Mouse (Mus musculus) small intestine, adult 2 months (tissue): ENCODE results near the gene Arhgef3. TPM values are rescaled to one million over a fixed set of nuclear protein-coding genes. Genes with fewer than 3 reads are reported as not detected.
"Not testable (repeated sequence)": the region's sequence is repeated elsewhere in the genome, so short reads cannot be mapped to it uniquely, and the experiment has no call there.

Experiments
- H3K27ac ChIP-seq: fragments of 200-500 bp; 2 replicates; pipeline ENCODE4 v1.5.1; 2012; ENCODE audit warnings: low read depth, low read length, control low read depth, inconsistent platforms; ENCODE audit not compliant: insufficient read depth
- H3K27me3 ChIP-seq: fragments of 200-500 bp; 2 replicates; pipeline ENCODE4 v1.6.1; 2012; ENCODE audit warnings: mild to moderate bottlenecking, moderate library complexity, low read length, inconsistent platforms; ENCODE audit not compliant: control insufficient read depth, insufficient read depth
- H3K36me3 ChIP-seq: fragments of 200-500 bp; 2 replicates; pipeline ENCODE4 v1.6.1; 2012; ENCODE audit warnings: mild to moderate bottlenecking, low read length, control low read depth, inconsistent platforms; ENCODE audit not compliant: control insufficient read depth, insufficient read depth
- H3K4me1 ChIP-seq: fragments of 200-500 bp; 2 replicates; pipeline ENCODE4 v1.6.1; 2012; ENCODE audit warnings: low read length, inconsistent platforms, mixed read lengths; ENCODE audit not compliant: control insufficient read depth, insufficient read depth, insufficient read length
- H3K4me3 ChIP-seq: fragments of 200-500 bp; 2 replicates; pipeline ENCODE4 v1.5.1; 2012; ENCODE audit warnings: low read depth, mild to moderate bottlenecking, control low read depth, inconsistent platforms, low read length, moderate library complexity
- CTCF ChIP-seq: fragments of 200-500 bp; IDR thresholded peaks from 2 replicates; pipeline ENCODE4 v1.5.1; 2012; ENCODE audit warnings: low read depth, mild to moderate bottlenecking, control low read depth, inconsistent platforms, low read length, moderate library complexity, mixed read lengths; ENCODE audit not compliant: insufficient replicate concordance, insufficient read length; ENCODE audit errors: extremely low read depth
- POLR2A ChIP-seq: fragments of 200-500 bp; IDR thresholded peaks from 2 replicates; pipeline ENCODE4 v1.6.1; 2012; ENCODE audit warnings: low read depth, mild to moderate bottlenecking, control low read depth, inconsistent platforms, low read length, moderate library complexity
- WGBS: fragments of 180-500 bp; shearing (Covaris S2); methylation state at CpG from one replicate; pipeline ENCODE4 v1.1.7; 2018; 5-methylcytosine and 5-hydroxymethylcytosine counted together
- polyA plus RNA-seq: library from polyadenylated mRNA; depleted of rRNA; stranded (reverse); fragments of >200 nt; gene quantifications from 2 replicates; pipeline ENCODE4 v1.2.3, GENCODE M21; 2012

The Arhgef3 gene
- polyA plus RNA-seq, 1 experiment = 7.0 TPM

GRCm38 (mm10) chr14:27200743-27201576 lies 86.3 kb downstream of the Arhgef3 start:
- Histone ChIP-seq H3K36me3 (no peaks in the 10 kb centered on the region), H3K4me3 (no peak overlapping the region), H3K4me1 (no peaks in the 10 kb centered on the region), H3K27me3 (no peaks in the 10 kb centered on the region), H3K27ac (no peak overlapping the region)
- TF ChIP-seq POLR2A = no peak
- TF ChIP-seq CTCF = no peak
- 77% methylated on average over 12 of the region's 12 CpGs for WGBS

- H3K27ac ChIP-seq = no peak overlapping the region
- no peaks in the 10 kb centered on the region for H3K4me1 ChIP-seq
- H3K27me3 ChIP-seq = no peaks in the 10 kb centered on the region
- H3K36me3 ChIP-seq = no peaks in the 10 kb centered on the region
- TF ChIP-seq POLR2A = no peak
- TF ChIP-seq CTCF = no peak
- 73% methylated on average over 5 of the region's 5 CpGs for WGBS
- no peak overlapping the region for H3K4me3 ChIP-seq
These were observed 87.1 kb downstream of the Arhgef3 start for GRCm38 (mm10) chr14:27201824-27202223.

GRCm38 (mm10) chr14:27204704-27205103 lies 90.0 kb downstream of the Arhgef3 start:
- WGBS = 66% methylated on average over 2 of the region's 2 CpGs
- no peaks in the 10 kb centered on the region for H3K36me3 ChIP-seq
- H3K27me3 ChIP-seq = no peaks in the 10 kb centered on the region

GRCm38 (mm10) chr14:27206443-27206842 lies 91.7 kb downstream of the Arhgef3 start:
- no peaks in the 10 kb centered on the region for H3K27me3 ChIP-seq
- no peaks in the 10 kb centered on the region for H3K4me1 ChIP-seq
- TF ChIP-seq CTCF = no peak
- TF ChIP-seq POLR2A = no peak
- no peak overlapping the region for H3K4me3 ChIP-seq
- no peaks in the 10 kb centered on the region for H3K36me3 ChIP-seq
- H3K27ac ChIP-seq = no peak overlapping the region

More at GRCm38 (mm10) chr14:27204704-27205103, 90.0 kb downstream of the Arhgef3 start:
- no peak overlapping the region for H3K27ac ChIP-seq
- TF ChIP-seq POLR2A (no peak), CTCF (no peak)
- no peaks in the 10 kb centered on the region for H3K4me1 ChIP-seq
- no peak overlapping the region for H3K4me3 ChIP-seq

GRCm38 (mm10) chr14:27209542-27209941 lies 94.8 kb downstream of the Arhgef3 start:
- Histone ChIP-seq H3K36me3 (no peaks in the 10 kb centered on the region), H3K27me3 (no peaks in the 10 kb centered on the region), H3K27ac (no peak overlapping the region), H3K4me1 (no peaks in the 10 kb centered on the region), H3K4me3 (no peak overlapping the region)
- no peak for TF ChIP-seq POLR2A
- no peak for TF ChIP-seq CTCF
- WGBS = 94% methylated on average over 4 of the region's 4 CpGs

GRCm38 (mm10) chr14:27210801-27211200 lies 96.1 kb downstream of the Arhgef3 start:
- not testable (repeated sequence) for H3K27ac ChIP-seq, H3K4me1 ChIP-seq, H3K27me3 ChIP-seq, H3K4me3 ChIP-seq, H3K36me3 ChIP-seq
- WGBS = 35% methylated on average over 9 of the region's 9 CpGs

- Histone ChIP-seq H3K4me1 (no peaks in the 10 kb centered on the region), H3K27ac (no peak overlapping the region), H3K27me3 (no peaks in the 10 kb centered on the region), H3K4me3 (no peak overlapping the region), H3K36me3 (no peaks in the 10 kb centered on the region)
- WGBS = 92% methylated on average over 2 of the region's 2 CpGs
- no peak for TF ChIP-seq CTCF
- no peak for TF ChIP-seq POLR2A
These were observed 97.2 kb downstream of the Arhgef3 start for GRCm38 (mm10) chr14:27211743-27212445.
